Mouse (Mus musculus): ENCODE measurements at regions not wholly inside any gene's neighbourhood (a gene's known extent, or its start where the extent isn't known, plus 50 kb on each side); places are given as distances from the start of the nearest gene placed in this dataset.

- TF ChIP-seq POLR2A (IDR thresholded peaks at IDR 0.05; ENCODE audit: insufficient read depth, low read depth, low read length) (no peak), CTCF (IDR thresholded peaks at IDR 0.05; ENCODE audit: insufficient read depth, low read depth, low read length) (no peak)
These were observed 244.6 kb downstream of the Gm11077 start for GRCm38 (mm10) chr6:140973732-140974131.

Measured in olfactory bulb, adult 2 months (tissue).